ENCODE assay signal across 16 mouse cellular contexts in the genomic region with DNA sequence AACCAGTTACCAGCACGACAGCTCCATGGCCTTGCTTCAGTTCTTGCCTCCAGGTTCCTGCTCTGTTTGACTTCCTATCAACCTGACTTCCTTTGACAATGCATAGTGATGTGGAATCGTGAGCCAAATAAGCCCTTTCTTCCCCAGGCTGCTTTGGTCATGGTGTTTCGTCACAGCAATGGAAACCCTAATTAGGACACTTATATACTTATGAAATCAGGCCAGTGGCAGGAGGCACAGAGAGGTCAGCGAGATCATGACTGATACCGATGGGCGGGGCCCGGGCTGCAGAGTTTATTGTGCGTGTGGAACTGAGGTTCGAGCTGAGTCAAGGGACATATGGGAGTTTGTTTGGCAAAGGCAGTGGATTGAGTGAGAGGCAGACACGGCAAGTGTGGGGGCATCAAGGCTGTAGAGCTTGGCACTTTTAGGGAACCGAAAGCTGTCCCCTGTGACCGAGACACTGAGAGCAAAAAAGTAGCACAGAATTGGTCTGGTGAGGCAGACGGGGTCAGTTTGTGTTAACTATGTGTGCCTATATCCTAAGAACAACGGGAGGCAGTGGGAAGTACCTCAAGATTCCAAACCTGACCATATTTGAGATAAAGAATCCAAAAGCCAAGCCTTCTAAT. TPM values are rescaled to one million over a fixed set of nuclear protein-coding genes. Genes with fewer than 3 reads are reported as not detected.
DNase-seq lines count a peak whose midpoint lies in the region; ATAC-seq and TF ChIP-seq lines count a peak whose summit lies in the region.
"Had no signal": no experiment of that assay in that cellular context is flagged by ENCODE, and none has a peak within 500 bp of the region (broad histone marks: within the 10 kb centered on the region; RNA-seq: fewer than 3 reads in every experiment).

No protein-coding gene starts in this region.

- H3K27me3 ChIP-seq in liver, postnatal 0 days (ENCODE audit: insufficient read depth, low read length): no peaks in the 10 kb centered on the region
- H3K27me3 ChIP-seq in liver, embryonic 11.5 days (replicated peaks; ENCODE audit: control insufficient read depth, insufficient read depth, low read length): no peaks in the 10 kb centered on the region
- H3K27me3 ChIP-seq in CH12.LX (replicated peaks): no peaks in the 10 kb centered on the region
- H3K27me3 ChIP-seq: forebrain, embryonic 12.5 days; limb, embryonic 12.5 days had no signal

- TF ChIP-seq POLR2A in CH12.LX (IDR thresholded peaks at IDR 0.05; ENCODE audit: low read depth, low read length): no peak

- no peak for TF ChIP-seq EP300 in liver, postnatal 0 days (IDR thresholded peaks at IDR 0.05; ENCODE audit: low read depth)
- peak; percentile 51 for TF ChIP-seq EP300 in CH12.LX (IDR thresholded peaks at IDR 0.05; ENCODE audit: low read length)

- H3K27ac ChIP-seq in liver, postnatal 0 days (ENCODE audit: low read depth): 0 out of 2 replicates have a peak overlapping the region, but pooled peaks have one; percentile 22
- H3K27ac ChIP-seq in liver, embryonic 11.5 days (ENCODE audit: low read depth, low read length): no peak overlapping the region
- H3K27ac ChIP-seq in CH12.LX (ENCODE audit: insufficient read depth, low read depth): no peak overlapping the region
- H3K27ac ChIP-seq: forebrain, embryonic 12.5 days; limb, embryonic 12.5 days; midbrain, embryonic 10.5 days had no signal

- no peaks in the 10 kb centered on the region for H3K36me3 ChIP-seq in liver, postnatal 0 days (replicated peaks; ENCODE audit: insufficient read depth, low read length)
- no peaks in the 10 kb centered on the region for H3K36me3 ChIP-seq in liver, embryonic 11.5 days (ENCODE audit: control insufficient read depth, insufficient read depth, low read length)
- H3K36me3 ChIP-seq in CH12.LX (replicated peaks in 1 of 2; ENCODE audit: control insufficient read depth in 1 of 2, insufficient read depth in 1 of 2, low read length in 1 of 2): no peaks in the 10 kb centered on the region
- H3K36me3 ChIP-seq: forebrain, embryonic 12.5 days; limb, embryonic 12.5 days; midbrain, embryonic 10.5 days had no signal

- ATAC-seq in liver, postnatal 0 days: peak; percentile 50
- ATAC-seq in liver, embryonic 11.5 days (replicated peaks; ENCODE audit: low FRiP score): no peak
- peak; percentile 71 for ATAC-seq in neutrophil, adult 5-6 weeks (ENCODE audit: extremely low read depth, insufficient number of reproducible peaks, low FRiP score, poor library complexity, severe bottlenecking)

- H3K9ac ChIP-seq in liver, postnatal 0 days (replicated peaks): no peak overlapping the region
- no peak overlapping the region for H3K9ac ChIP-seq in liver, embryonic 11.5 days (ENCODE audit: low read depth, low read length)
- H3K9ac ChIP-seq in CH12.LX (ENCODE audit: insufficient read depth, low read depth): no peak overlapping the region
- H3K9ac ChIP-seq: forebrain, embryonic 12.5 days; limb, embryonic 12.5 days had no signal

- 67% methylated on average over 14 of the region's 14 CpGs for WGBS in liver, postnatal 0 days (ENCODE audit: insufficient replicate concordance)
- WGBS in liver, embryonic 11.5 days: 72% methylated on average over 14 of the region's 14 CpGs

- in situ Hi-C loops in CH12.LX (cut with MboI; ENCODE audit: low pct_ligation_motif_present, low pct_unique_long_range_greater_than_20kb, low sequenced_read_pairs): no loop called here

- H3K79me2 ChIP-seq in CH12.LX (replicated peaks; ENCODE audit: control insufficient read depth, extremely low read depth, insufficient read depth, poor library complexity, severe bottlenecking): no peaks in the 10 kb centered on the region

- H3K4me1 ChIP-seq in liver, postnatal 0 days (ENCODE audit: insufficient read depth): peaks cover 9% of the 10 kb centered on the region; the same call in 1 of the 2 replicates
- peaks cover 2% of the 10 kb centered on the region; the same call in 1 of the 2 replicates for H3K4me1 ChIP-seq in liver, embryonic 11.5 days (replicated peaks; ENCODE audit: control insufficient read depth, insufficient read depth, low read length)
- peaks cover 10 to 11% of the 10 kb centered on the region in 2 experiments for H3K4me1 ChIP-seq in CH12.LX (ENCODE audit: control insufficient read depth in 1 of 2, insufficient read depth in 2 of 2)
- H3K4me1 ChIP-seq: forebrain, embryonic 12.5 days; limb, embryonic 12.5 days; midbrain, embryonic 10.5 days had no signal

- H3K4me2 ChIP-seq in liver, postnatal 0 days (ENCODE audit: low read depth, low read length): no peak overlapping the region
- no peak overlapping the region for H3K4me2 ChIP-seq in liver, embryonic 11.5 days
- H3K4me2 ChIP-seq in CH12.LX (ENCODE audit: insufficient read depth, low read depth, poor library complexity, severe bottlenecking): peak overlapping the region; percentile 14
- H3K4me2 ChIP-seq: forebrain, embryonic 12.5 days; limb, embryonic 12.5 days had no signal

- no peaks in the 10 kb centered on the region for H3K9me3 ChIP-seq in liver, postnatal 0 days (ENCODE audit: low read length)
- peaks cover 3% of the 10 kb centered on the region; the same call in 1 of the 2 replicates for H3K9me3 ChIP-seq in liver, embryonic 11.5 days (ENCODE audit: control insufficient read depth, low read length)
- peaks cover 6% of the 10 kb centered on the region for H3K9me3 ChIP-seq in CH12.LX (replicated peaks; ENCODE audit: low read length)
- H3K9me3 ChIP-seq: forebrain, embryonic 12.5 days; midbrain, embryonic 10.5 days had no signal

- peak; percentile 31 for DNase-seq in liver, postnatal 0 days
- no peak for DNase-seq in liver, embryonic 11.5 days (ENCODE audit: low spot score)
- no peak for DNase-seq in CH12.LX (ENCODE audit: extremely low read depth)
- peak; percentile 31 for DNase-seq in lung, postnatal 25 days (ENCODE audit: low spot score)
- no peak for DNase-seq in cerebellum, postnatal 36 days
- DNase-seq in urinary bladder, postnatal 36 days (ENCODE audit: low spot score in 2 of 2): no peak
- DNase-seq: adrenal gland, postnatal 25 days; cerebellum, postnatal 14 days; gastrocnemius, postnatal 25 days; retina, postnatal 1 day; thymus, postnatal 14 days had no signal

- dilution Hi-C loops in CH12.LX (cut with MboI; ENCODE audit: extremely low pct_ligation_motif_present, extremely low pct_unique_long_range_greater_than_20kb, low sequenced_read_pairs): no loop called here

- no peak for TF ChIP-seq RAD21 in CH12.LX (IDR thresholded peaks at IDR 0.05; ENCODE audit: low read depth, low read length)

- no peak for TF ChIP-seq CTCF in liver, postnatal 0 days (IDR thresholded peaks at IDR 0.05; ENCODE audit: low read depth)
- TF ChIP-seq CTCF in CH12.LX (conservative IDR thresholded peaks at IDR 0.05 in 1 of 2, IDR thresholded peaks at IDR 0.05 in 1 of 2; ENCODE audit: low read depth in 2 of 2, low read length in 2 of 2): no peak

- no peak overlapping the region for H3K4me3 ChIP-seq in liver, postnatal 0 days (ENCODE audit: low read depth, low read length)
- no peak overlapping the region for H3K4me3 ChIP-seq in liver, embryonic 11.5 days (ENCODE audit: low read depth, low read length)
- H3K4me3 ChIP-seq in CH12.LX (replicated peaks in 1 of 3; ENCODE audit: low read depth in 2 of 3, low read length in 2 of 3, poor library complexity in 1 of 3): no peak overlapping the region
- H3K4me3 ChIP-seq: forebrain, embryonic 12.5 days; limb, embryonic 12.5 days; midbrain, embryonic 10.5 days; myocyte had no signal

TF ChIP-seq in CH12.LX, 34 proteins besides CTCF, POLR2A, EP300 and RAD21:
- no peak for TF ChIP-seq JUN (IDR thresholded peaks at IDR 0.05; ENCODE audit: insufficient read depth, low read depth, low read length)
- TF ChIP-seq TCF12 (IDR thresholded peaks at IDR 0.05; ENCODE audit: low read depth, low read length): no peak
- peak; percentile 86 for TF ChIP-seq IRF4 (IDR thresholded peaks at IDR 0.05; ENCODE audit: low read depth, low read length)
- TF ChIP-seq TBP (conservative IDR thresholded peaks at IDR 0.05; ENCODE audit: low read depth, low read length): no peak

RNA-seq across cellular contexts. Expression of gene Hhex, which starts 48.1 kb away (rescaled TPM):
- 54.5 and 56.4 TPM in 2 replicates for polyA plus RNA-seq in liver, postnatal 0 days (2015; fragmentation: Nextera tagmentation; extraction: Ambion mirVana)
- 46.6 and 47.6 TPM in 2 replicates for polyA plus RNA-seq in liver, embryonic 11.5 days (2014; fragmentation: Nextera tagmentation; extraction: Ambion mirVana)
- total RNA-seq in CH12.LX (2012; rRNA removed) (7.3 and 7.6 TPM in 2 replicates), CH12.LX (2014; rRNA removed) (9.1 and 11.0 TPM in 2 replicates)
- 40.2 and 42.0 TPM in 2 replicates for polyA plus RNA-seq in CH12.LX (2012; ENCODE audit: insufficient read length, low read depth)
- 57.2 and 72.9 TPM in 2 replicates for total RNA-seq in neutrophil, adult 5-6 weeks (2017)

Comparison
In these comparisons a context has a peak if more than half of its experiments do, and no peak if none do; other contexts are left out.
1. DNase-seq: peak in liver, postnatal 0 days (single experiment) and lung, postnatal 25 days (single experiment); none in liver, embryonic 11.5 days (single experiment), CH12.LX (single experiment), cerebellum, postnatal 36 days (0 of 2) and urinary bladder, postnatal 36 days (0 of 2).